10 mouse cellular contexts compared by ENCODE assay signal in the genomic region with DNA sequence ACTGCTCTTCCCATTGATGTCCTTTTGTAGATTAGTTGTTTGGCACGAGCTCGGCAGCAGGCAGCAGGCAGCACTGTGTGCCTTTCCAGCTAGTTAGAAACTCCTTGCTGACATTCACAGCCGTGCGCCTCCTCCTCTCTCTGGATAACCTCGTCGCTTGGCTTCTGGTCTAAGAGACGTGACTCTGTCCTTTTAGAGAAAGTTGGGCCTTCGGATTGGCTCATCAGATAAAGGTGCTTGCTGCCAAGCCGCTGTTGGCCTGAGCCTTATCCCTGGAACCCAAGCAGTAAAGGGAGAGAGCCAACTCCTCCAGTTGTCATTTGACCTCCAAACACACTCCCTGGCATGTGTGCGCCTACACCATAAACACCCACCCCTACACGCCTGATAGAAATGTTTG.
DNase-seq lines count a peak whose midpoint lies in the region; ATAC-seq lines count a peak whose summit lies in the region.
"Had no signal": no experiment of that assay in that cellular context is flagged by ENCODE, and none has a peak within 500 bp of the region (broad histone marks: within the 10 kb centered on the region; RNA-seq: fewer than 3 reads in every experiment).

No protein-coding gene starts in this region.

- H3K4me3 ChIP-seq in hindbrain, embryonic 16.5 days (ENCODE audit: low read length), result no peak overlapping the region
- H3K4me3 ChIP-seq in hindbrain, embryonic 11.5 days (ENCODE audit: low read depth, low read length), result no peak overlapping the region
- no peak overlapping the region for H3K4me3 ChIP-seq in lung, embryonic 16.5 days (ENCODE audit: low read length)
- no peak overlapping the region for H3K4me3 ChIP-seq in intestine, embryonic 15.5 days (replicated peaks)
- H3K4me3 ChIP-seq: hindbrain, embryonic 15.5 days had no signal

- ATAC-seq in hindbrain, embryonic 16.5 days, result peak; percentile 50; the same call in 1 of the 2 replicates
- ATAC-seq in hindbrain, embryonic 11.5 days (ENCODE audit: low FRiP score), result no peak
- ATAC-seq in lung, embryonic 16.5 days (ENCODE audit: low read depth), result peak; percentile 83
- no peak for ATAC-seq in intestine, embryonic 15.5 days
- ATAC-seq in megakaryocyte-erythroid progenitor cell, adult 5-6 weeks (replicated peaks; ENCODE audit: low FRiP score, low TSS enrichment, poor library complexity, severe bottlenecking), result no peak
- no peak for ATAC-seq in erythroid progenitor cell, adult 5-6 weeks (replicated peaks; ENCODE audit: low FRiP score, poor library complexity, severe bottlenecking)

- no peak overlapping the region for H3K4me2 ChIP-seq in hindbrain, embryonic 16.5 days (ENCODE audit: low read length)
- H3K4me2 ChIP-seq in hindbrain, embryonic 11.5 days (replicated peaks; ENCODE audit: low read depth, low read length), result no peak overlapping the region
- no peak overlapping the region for H3K4me2 ChIP-seq in lung, embryonic 16.5 days (ENCODE audit: low read depth, low read length)
- H3K4me2 ChIP-seq in intestine, embryonic 15.5 days (replicated peaks), result no peak overlapping the region
- H3K4me2 ChIP-seq: hindbrain, embryonic 15.5 days had no signal

- no peak overlapping the region for H3K9ac ChIP-seq in hindbrain, embryonic 16.5 days (ENCODE audit: low read depth, low read length)
- no peak overlapping the region for H3K9ac ChIP-seq in hindbrain, embryonic 11.5 days (ENCODE audit: low read depth, low read length)
- H3K9ac ChIP-seq in lung, embryonic 16.5 days (ENCODE audit: low read length), result no peak overlapping the region
- no peak overlapping the region for H3K9ac ChIP-seq in intestine, embryonic 15.5 days
- H3K9ac ChIP-seq: hindbrain, embryonic 15.5 days had no signal

- H3K36me3 ChIP-seq in hindbrain, embryonic 16.5 days (ENCODE audit: control insufficient read depth, insufficient read depth, low read length), result no peaks in the 10 kb centered on the region
- H3K36me3 ChIP-seq in hindbrain, embryonic 11.5 days (ENCODE audit: control insufficient read depth, insufficient read depth, low read length), result no peaks in the 10 kb centered on the region
- H3K36me3 ChIP-seq in lung, embryonic 16.5 days (ENCODE audit: control insufficient read depth, insufficient read depth, low read length), result no peaks in the 10 kb centered on the region
- H3K36me3 ChIP-seq in intestine, embryonic 15.5 days, result no peaks in the 10 kb centered on the region
- H3K36me3 ChIP-seq: hindbrain, embryonic 15.5 days had no signal

- no peaks in the 10 kb centered on the region for H3K4me1 ChIP-seq in hindbrain, embryonic 16.5 days (ENCODE audit: control insufficient read depth, insufficient read depth, low read depth, low read length)
- H3K4me1 ChIP-seq in hindbrain, embryonic 11.5 days (replicated peaks; ENCODE audit: control insufficient read depth, insufficient read depth, low read length), result no peaks in the 10 kb centered on the region
- H3K4me1 ChIP-seq in lung, embryonic 16.5 days (replicated peaks; ENCODE audit: control insufficient read depth, insufficient read depth, low read length), result peaks cover 12% of the 10 kb centered on the region
- no peaks in the 10 kb centered on the region for H3K4me1 ChIP-seq in intestine, embryonic 15.5 days (replicated peaks)
- H3K4me1 ChIP-seq: hindbrain, embryonic 15.5 days had no signal

- no peak overlapping the region for H3K27ac ChIP-seq in hindbrain, embryonic 16.5 days (ENCODE audit: low read depth, low read length)
- H3K27ac ChIP-seq in hindbrain, embryonic 11.5 days (ENCODE audit: low read depth, low read length), result no peak overlapping the region
- H3K27ac ChIP-seq in lung, embryonic 16.5 days (ENCODE audit: low read length), result peak overlapping the region; percentile 84
- no peak overlapping the region for H3K27ac ChIP-seq in intestine, embryonic 15.5 days
- H3K27ac ChIP-seq: hindbrain, embryonic 15.5 days had no signal

- no peak for DNase-seq in hindbrain, embryonic 11.5 days (ENCODE audit: low spot score)
- DNase-seq in ZHBTc4 (ENCODE audit: low read depth, low spot score), result peak; percentile 20
- DNase-seq in gastrocnemius, postnatal 10 days, result peak; percentile 49
- DNase-seq: cerebellum, adult 9-11 months had no signal

- no peaks in the 10 kb centered on the region for H3K27me3 ChIP-seq in hindbrain, embryonic 16.5 days (replicated peaks; ENCODE audit: control insufficient read depth, insufficient read depth, low read length)
- H3K27me3 ChIP-seq in hindbrain, embryonic 11.5 days (ENCODE audit: control insufficient read depth, insufficient read depth, low read length), result no peaks in the 10 kb centered on the region
- no peaks in the 10 kb centered on the region for H3K27me3 ChIP-seq in lung, embryonic 16.5 days (ENCODE audit: control insufficient read depth, insufficient read depth, low read depth, low read length)
- H3K27me3 ChIP-seq in intestine, embryonic 15.5 days (replicated peaks), result no peaks in the 10 kb centered on the region
- H3K27me3 ChIP-seq: hindbrain, embryonic 15.5 days had no signal

- H3K9me3 ChIP-seq in hindbrain, embryonic 16.5 days (ENCODE audit: control insufficient read depth, low read length), result 0 out of 2 replicates have a peak, but pooled peaks cover 2% of the 10 kb centered on the region
- no peaks in the 10 kb centered on the region for H3K9me3 ChIP-seq in hindbrain, embryonic 11.5 days (ENCODE audit: control insufficient read depth, low read length)
- H3K9me3 ChIP-seq in lung, embryonic 16.5 days (ENCODE audit: control insufficient read depth, low read length), result no peaks in the 10 kb centered on the region
- H3K9me3 ChIP-seq in intestine, embryonic 15.5 days, result no peaks in the 10 kb centered on the region
- H3K9me3 ChIP-seq: hindbrain, embryonic 15.5 days had no signal

- 69% methylated on average over 11 of the region's 11 CpGs for WGBS in hindbrain, embryonic 16.5 days
- WGBS in hindbrain, embryonic 11.5 days, result 91% methylated on average over 11 of the region's 11 CpGs
- 34% methylated on average over 11 of the region's 11 CpGs for WGBS in lung, embryonic 16.5 days
- 55% methylated on average over 11 of the region's 11 CpGs for WGBS in intestine, embryonic 15.5 days

Comparison
In these comparisons a context has a peak if more than half of its experiments do, and no peak if none do; other contexts are left out.
1. ATAC-seq: peak in hindbrain, embryonic 16.5 days (single experiment) and lung, embryonic 16.5 days (single experiment); none in hindbrain, embryonic 11.5 days (single experiment), intestine, embryonic 15.5 days (single experiment), megakaryocyte-erythroid progenitor cell, adult 5-6 weeks (single experiment) and erythroid progenitor cell, adult 5-6 weeks (single experiment).